Mouse (Mus musculus) ES-Bruce4 (cell line): ENCODE data around the gene Il10ra.
A peak's percentile ranks its signal among the peaks of the same experiment; 100 is the strongest.

Experiments
- CTCF ChIP-seq: IDR thresholded peaks from one replicate; pipeline ENCODE4 v1.8.1; 2011; ENCODE audit warnings: low read depth, low read length
- EP300 ChIP-seq: IDR thresholded peaks from 2 replicates; pipeline ENCODE4 v1.6.1; 2011; ENCODE audit warnings: low read depth, low read length; ENCODE audit not compliant: insufficient read depth
- POLR2A ChIP-seq: IDR thresholded peaks from one replicate; pipeline ENCODE4 v1.8.1; 2011; ENCODE audit warnings: low read length; ENCODE audit not compliant: insufficient read depth

GRCm38 (mm10) chr9:45301771-45302170, 32.8 kb upstream of the Il10ra start:
- no peak for TF ChIP-seq POLR2A
- no peak for TF ChIP-seq CTCF
- 0 out of 2 replicates have a peak, but pooled peaks have one; percentile 17 for TF ChIP-seq EP300
